Mouse (Mus musculus): ENCODE data around the gene Tesc.

GRCm38 (mm10) chr5:118002059-118002458, 25.5 kb upstream of the Tesc start:
- TF ChIP-seq POLR2A (IDR thresholded peaks at IDR 0.05; ENCODE audit: insufficient read depth, low read length) (no peak), CTCF (IDR thresholded peaks at IDR 0.05; ENCODE audit: low read depth, low read length) (peak; percentile 93)

All from ES-Bruce4 (cell line).